Mouse (Mus musculus) hindbrain, embryonic 10.5 days (tissue): ENCODE results near the gene Sema5b. TPM values are rescaled to one million over a fixed set of nuclear protein-coding genes. Genes with fewer than 3 reads are reported as not detected.

ENCODE experiments used
- DNase-seq: peaks from one replicate; pipeline ENCODE4 v3.0.0-alpha.2; 2017; ENCODE audit warnings: low spot score
- H3K27ac ChIP-seq: fragments of 300-500 bp; sonication (generic); 2 replicates; pipeline ENCODE4 v1.5.1; 2016; ENCODE audit warnings: mild to moderate bottlenecking, moderate library complexity
- H3K27me3 ChIP-seq: fragments of 300-500 bp; sonication (generic); 2 replicates; pipeline ENCODE4 v1.6.1; 2016; ENCODE audit warnings: mild to moderate bottlenecking; ENCODE audit not compliant: poor library complexity, insufficient read depth, severe bottlenecking
- H3K36me3 ChIP-seq: fragments of 300-500 bp; sonication (generic); 2 replicates; pipeline ENCODE4 v1.6.1; 2016; ENCODE audit warnings: mild to moderate bottlenecking, moderate library complexity
- H3K4me1 ChIP-seq: fragments of 300-500 bp; sonication (generic); replicated peaks from 2 replicates; pipeline ENCODE4 v1.6.1; 2016; ENCODE audit warnings: mild to moderate bottlenecking
- H3K4me3 ChIP-seq: fragments of 300-500 bp; sonication (generic); 2 replicates; pipeline ENCODE4 v1.5.1; 2016; ENCODE audit warnings: mild to moderate bottlenecking, moderate library complexity
- H3K9me3 ChIP-seq: fragments of 300-500 bp; sonication (generic); 2 replicates; pipeline ENCODE4 v1.6.1; 2016; ENCODE audit warnings: mild to moderate bottlenecking, moderate library complexity
- WGBS: fragments of 180-500 bp; shearing (Covaris S2); methylation state at CpG from one replicate; pipeline ENCODE4 v1.1.7; 2016; 5-methylcytosine and 5-hydroxymethylcytosine counted together
- polyA plus RNA-seq: library from polyadenylated mRNA; unstranded; fragments of >200 nt; fragmentation: Nextera tagmentation; extraction: Ambion mirVana; gene quantifications from 2 replicates; pipeline ENCODE4 v1.2.1, GENCODE M21; 2016

The Sema5b gene
- polyA plus RNA-seq, 1 experiment from 2014 or later: 57.8 TPM

DNA sequence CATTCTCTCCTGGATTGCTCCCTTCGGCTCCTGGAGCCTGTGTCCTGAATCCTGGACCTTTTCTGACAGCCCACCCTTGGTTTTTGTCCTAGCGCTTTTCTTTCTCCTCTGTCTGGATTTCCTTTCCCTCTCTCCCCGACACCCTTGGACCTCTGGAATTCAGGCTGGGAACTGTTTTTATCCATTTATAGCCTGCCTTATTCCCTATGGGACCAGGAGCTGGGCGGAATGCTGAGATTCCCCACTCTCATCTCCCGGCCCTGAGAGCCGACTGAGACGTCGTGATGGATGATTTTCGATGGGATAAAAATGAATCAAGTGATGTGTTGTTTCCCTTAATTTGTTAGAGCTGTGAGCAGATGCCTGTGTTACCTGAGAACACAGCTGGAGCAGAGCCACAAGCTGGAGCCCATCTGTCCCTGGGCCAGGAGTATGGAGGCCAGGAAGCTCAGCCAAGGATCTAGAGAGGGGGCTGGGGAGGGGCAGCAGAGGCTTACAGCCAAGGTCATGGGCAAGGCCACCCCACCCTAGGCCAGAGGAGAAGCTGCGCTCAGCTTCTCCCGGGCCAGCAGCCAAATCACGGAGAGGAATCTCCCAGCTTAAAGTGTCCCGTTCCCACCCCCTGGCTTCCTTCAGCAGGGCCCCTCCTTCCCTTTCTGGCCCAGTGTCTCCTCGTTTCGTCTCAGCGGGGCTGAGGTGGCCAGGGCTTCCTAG, 89.7 kb downstream of the Sema5b start:
- no peak for DNase-seq
- Histone ChIP-seq H3K4me1 (peaks cover 20% of the 10 kb centered on the region), H3K4me3 (no peak overlapping the region), H3K9me3 (no peaks in the 10 kb centered on the region), H3K36me3 (peaks cover 96% of the 10 kb centered on the region), H3K27me3 (no peaks in the 10 kb centered on the region), H3K27ac (no peak overlapping the region)
- 85% methylated on average over 16 of the region's 16 CpGs for WGBS

GRCm38 (mm10) chr16:35633058-35633457, 92.1 kb downstream of the Sema5b start:
- Histone ChIP-seq H3K36me3 (peaks cover 98% of the 10 kb centered on the region), H3K27ac (no peak overlapping the region), H3K9me3 (no peaks in the 10 kb centered on the region), H3K4me3 (no peak overlapping the region), H3K27me3 (no peaks in the 10 kb centered on the region), H3K4me1 (peaks cover 12% of the 10 kb centered on the region)
- DNase-seq: no peak
- WGBS: 68% methylated on average over 2 of the region's 2 CpGs

DNA sequence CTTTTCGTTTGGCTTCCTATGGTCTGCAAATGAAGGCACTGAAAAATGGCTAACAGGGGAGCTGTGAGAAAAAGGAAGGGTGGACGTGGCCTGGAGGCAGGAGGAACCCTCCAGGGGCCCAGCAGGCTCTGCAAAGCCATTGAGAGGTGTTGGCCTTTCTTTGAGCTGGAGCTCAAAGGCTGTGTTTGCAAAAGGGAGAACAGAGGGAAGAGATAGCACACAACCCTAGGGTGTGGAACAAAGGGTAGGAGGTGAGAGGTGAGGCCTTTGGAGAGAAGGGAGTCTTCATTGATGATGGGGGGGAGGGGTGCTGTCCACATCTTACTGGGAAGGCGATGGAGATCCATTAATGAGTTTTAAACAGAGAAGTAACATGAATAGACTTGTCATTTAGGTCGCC, 94.0 kb downstream of the Sema5b start:
- Histone ChIP-seq H3K4me1 (peaks cover 12% of the 10 kb centered on the region), H3K27ac (0 out of 2 replicates have a peak overlapping the region, but pooled peaks have one; percentile 35), H3K4me3 (no peak overlapping the region), H3K36me3 (peaks cover 97% of the 10 kb centered on the region), H3K9me3 (no peaks in the 10 kb centered on the region), H3K27me3 (no peaks in the 10 kb centered on the region)
- no peak for DNase-seq
- 38% methylated on average over 4 of the region's 4 CpGs for WGBS

- 81% methylated on average over 3 of the region's 3 CpGs for WGBS
Observed at GRCm38 (mm10) chr16:35639505-35639904, 98.6 kb downstream of the Sema5b start.

DNA sequence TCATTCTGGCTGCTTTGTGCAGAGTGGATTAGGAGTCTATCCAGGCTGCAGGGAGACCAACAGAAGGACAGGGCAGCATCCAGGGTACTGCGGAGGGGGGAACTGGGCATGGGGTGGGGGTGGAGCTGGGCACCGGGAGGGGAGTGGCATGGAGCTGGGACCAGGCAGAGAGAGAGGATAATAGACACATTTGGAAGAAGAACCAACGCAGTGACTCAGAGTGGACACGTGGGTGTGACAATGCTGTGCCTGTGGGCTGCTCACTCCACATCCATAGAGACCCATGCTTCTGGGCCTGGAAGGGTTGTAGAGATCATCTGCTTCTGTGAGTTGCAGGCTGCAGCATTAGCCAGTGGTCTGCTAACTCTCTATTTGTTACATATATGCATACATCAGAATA, 107.9 kb downstream of the Sema5b start:
- WGBS: 88% methylated on average over 4 of the region's 4 CpGs
- Histone ChIP-seq H3K4me3 (no peak overlapping the region), H3K4me1 (no peaks in the 10 kb centered on the region), H3K36me3 (peaks cover 90% of the 10 kb centered on the region), H3K27me3 (no peaks in the 10 kb centered on the region), H3K27ac (no peak overlapping the region), H3K9me3 (no peaks in the 10 kb centered on the region)
- DNase-seq: no peak

More at GRCm38 (mm10) chr16:35639505-35639904, 98.6 kb downstream of the Sema5b start:
- Histone ChIP-seq H3K36me3 (peaks cover 71% of the 10 kb centered on the region), H3K4me3 (no peak overlapping the region), H3K27me3 (no peaks in the 10 kb centered on the region), H3K4me1 (peaks cover 8% of the 10 kb centered on the region), H3K27ac (no peak overlapping the region), H3K9me3 (no peaks in the 10 kb centered on the region)
- no peak for DNase-seq

DNA sequence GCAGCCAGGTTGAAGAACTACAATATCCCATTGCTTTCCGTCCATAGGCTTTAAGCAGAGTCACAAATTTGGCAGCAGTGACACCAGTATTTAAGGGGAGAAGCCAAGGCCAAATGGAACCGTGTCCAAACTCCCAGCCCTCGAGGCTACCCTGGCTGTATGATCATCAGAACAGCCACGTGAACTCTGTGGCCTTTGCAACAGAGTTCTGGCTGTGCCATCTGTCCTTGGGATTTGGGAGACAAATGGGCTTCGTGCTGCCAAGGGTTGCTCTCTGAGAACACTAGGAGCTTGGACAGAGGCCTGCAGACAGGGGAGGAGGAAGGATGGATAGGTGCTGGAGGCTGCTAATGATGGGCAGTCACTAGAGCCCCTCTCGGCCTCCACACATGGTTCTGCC, 111.3 kb downstream of the Sema5b start:
- Histone ChIP-seq H3K4me1 (no peaks in the 10 kb centered on the region), H3K36me3 (peaks cover 97% of the 10 kb centered on the region)

DNA sequence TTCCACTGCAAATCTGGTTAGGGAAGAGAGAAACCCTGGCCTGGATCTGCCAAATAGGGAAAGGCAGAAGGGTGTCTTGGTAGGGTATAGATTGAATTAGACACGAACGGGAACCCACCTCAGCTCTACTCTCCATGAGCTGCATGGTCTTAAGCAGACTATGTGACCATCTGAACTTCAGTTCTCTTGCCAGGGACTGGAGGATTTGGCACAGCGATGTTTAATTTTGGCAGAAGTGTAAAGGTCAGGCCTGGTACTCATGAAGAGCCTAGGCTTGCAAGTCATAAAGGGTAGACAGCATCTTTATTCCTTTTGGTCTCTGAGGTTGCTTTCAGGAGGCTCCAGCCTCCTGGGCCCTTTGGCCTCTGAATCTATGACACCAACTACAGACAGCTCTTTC, 111.8 kb downstream of the Sema5b start:
- 91% methylated on average over 3 of the region's 3 CpGs for WGBS
- peaks cover 97% of the 10 kb centered on the region for H3K36me3 ChIP-seq

More for the DNA sequence above, 111.3 kb downstream of the Sema5b start:
- WGBS: 73% methylated on average over 6 of the region's 6 CpGs
- H3K27me3 ChIP-seq: peaks cover 7% of the 10 kb centered on the region
- no peak overlapping the region for H3K27ac ChIP-seq
- no peak for DNase-seq
- H3K4me3 ChIP-seq: no peak overlapping the region
- no peaks in the 10 kb centered on the region for H3K9me3 ChIP-seq

DNA sequence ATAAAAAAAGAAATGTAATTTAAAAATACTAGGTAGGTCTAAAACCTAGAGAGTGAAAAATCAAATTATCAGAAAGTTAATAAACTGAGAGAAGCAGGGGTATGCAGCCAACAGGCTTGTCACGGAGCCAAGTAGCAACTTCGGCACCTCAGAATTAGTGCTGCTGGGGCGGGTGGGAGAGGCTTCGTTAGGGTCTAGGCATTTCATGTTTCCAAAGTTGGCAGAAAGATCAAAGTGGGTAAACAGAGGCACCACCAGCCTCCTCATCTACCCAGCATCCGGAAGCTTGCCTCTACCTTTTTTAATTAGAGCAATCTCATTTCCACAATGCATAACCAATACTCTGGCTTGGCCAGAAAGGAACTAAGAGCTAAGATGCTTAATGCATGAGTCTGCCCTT, 113.0 kb downstream of the Sema5b start:
- H3K27me3 ChIP-seq: peaks cover 25% of the 10 kb centered on the region
- no peak overlapping the region for H3K27ac ChIP-seq
- no peak for DNase-seq
- 98% methylated on average over 5 of the region's 5 CpGs for WGBS
- H3K4me3 ChIP-seq: no peak overlapping the region
- H3K36me3 ChIP-seq: peaks cover 97% of the 10 kb centered on the region
- H3K4me1 ChIP-seq: no peaks in the 10 kb centered on the region
- H3K9me3 ChIP-seq: no peaks in the 10 kb centered on the region

More for the DNA sequence above, 111.8 kb downstream of the Sema5b start:
- no peak for DNase-seq
- Histone ChIP-seq H3K4me1 (no peaks in the 10 kb centered on the region), H3K27me3 (peaks cover 12% of the 10 kb centered on the region), H3K9me3 (no peaks in the 10 kb centered on the region), H3K27ac (no peak overlapping the region), H3K4me3 (no peak overlapping the region)

- Histone ChIP-seq H3K4me1 (peaks cover 11% of the 10 kb centered on the region), H3K36me3 (peaks cover 99% of the 10 kb centered on the region), H3K27me3 (peaks cover 52% of the 10 kb centered on the region), H3K9me3 (no peaks in the 10 kb centered on the region), H3K4me3 (peak overlapping the region; percentile 41), H3K27ac (no peak overlapping the region)
- 25% methylated on average over 36 of the region's 36 CpGs for whole genome bisulfite sequencing
- DNase-seq: peak; percentile 18
Observed at GRCm38 (mm10) chr16:35660222-35660621, 119.3 kb downstream of the Sema5b start.

GRCm38 (mm10) chr16:35663831-35664414, 123.0 kb downstream of the Sema5b start:
- WGBS: 94% methylated on average over 9 of the region's 9 CpGs
- peaks cover 28% of the 10 kb centered on the region for H3K27me3 ChIP-seq
- H3K4me1 ChIP-seq: peaks cover 11% of the 10 kb centered on the region
- H3K27ac ChIP-seq: no peak overlapping the region
- H3K9me3 ChIP-seq: no peaks in the 10 kb centered on the region
- peaks cover 62% of the 10 kb centered on the region for H3K36me3 ChIP-seq
- no peak for DNase-seq
- no peak overlapping the region for H3K4me3 ChIP-seq

DNA sequence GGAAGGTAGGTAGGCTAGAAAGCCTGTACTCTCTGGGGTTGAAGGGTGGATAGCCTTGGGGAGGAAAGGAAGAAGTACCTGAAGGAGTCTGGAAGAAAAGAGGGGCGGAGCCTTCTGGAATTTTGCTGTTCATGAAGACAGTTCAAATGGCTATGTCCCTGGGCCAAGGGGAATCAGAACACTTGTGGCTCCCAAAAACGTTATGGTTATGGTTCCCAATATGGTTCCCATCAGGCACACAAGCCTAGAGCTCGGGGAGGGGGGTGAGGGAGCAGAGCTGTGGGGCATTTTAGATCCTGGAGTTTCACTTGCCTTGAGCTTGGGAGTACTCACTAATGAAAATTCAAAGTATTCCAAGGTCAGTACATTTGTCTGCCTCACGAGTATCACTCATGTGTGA, 123.9 kb downstream of the Sema5b start:
- no peaks in the 10 kb centered on the region for H3K9me3 ChIP-seq
- DNase-seq: no peak
- H3K27ac ChIP-seq: no peak overlapping the region
- H3K4me1 ChIP-seq: peaks cover 7% of the 10 kb centered on the region
- H3K27me3 ChIP-seq: peaks cover 19% of the 10 kb centered on the region
- no peak overlapping the region for H3K4me3 ChIP-seq
- 85% methylated on average over 4 of the region's 4 CpGs for WGBS
- peaks cover 52% of the 10 kb centered on the region for H3K36me3 ChIP-seq

DNA sequence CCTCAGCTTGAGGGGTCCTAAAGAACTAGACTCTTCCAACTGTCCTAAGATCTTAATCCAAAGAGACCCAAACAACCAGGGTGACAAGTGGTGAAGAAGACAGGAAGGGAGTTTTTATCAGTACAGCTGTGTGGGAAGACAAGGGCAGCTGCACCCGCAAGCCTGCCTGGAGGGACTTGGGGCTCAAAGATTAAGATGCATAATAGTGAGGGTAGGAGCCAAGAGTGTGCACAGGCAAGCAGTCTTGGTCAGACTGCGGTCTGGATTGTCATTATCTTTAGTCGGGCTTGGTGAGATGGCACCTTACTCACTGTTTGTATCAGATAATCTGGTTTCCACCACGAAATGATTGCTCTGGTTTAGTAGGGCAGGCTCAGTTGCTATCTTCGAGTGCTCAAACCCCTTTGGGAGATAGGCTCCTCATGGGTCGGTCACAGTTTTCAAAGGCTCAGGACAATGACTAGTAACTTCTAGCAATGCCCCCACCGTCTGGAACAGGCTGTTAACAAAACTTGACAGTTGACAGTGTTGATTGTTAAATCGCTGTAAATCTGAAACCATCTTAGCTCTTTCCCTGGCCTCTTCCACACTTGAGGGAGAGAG, 136.7 kb downstream of the Sema5b start:
- Histone ChIP-seq H3K27ac (no peak overlapping the region), H3K27me3 (no peaks in the 10 kb centered on the region), H3K4me3 (no peak overlapping the region), H3K36me3 (no peaks in the 10 kb centered on the region), H3K9me3 (no peaks in the 10 kb centered on the region), H3K4me1 (peaks cover 10% of the 10 kb centered on the region)
- no peak for DNase-seq
- 82% methylated on average over 8 of the region's 8 CpGs for WGBS

DNA sequence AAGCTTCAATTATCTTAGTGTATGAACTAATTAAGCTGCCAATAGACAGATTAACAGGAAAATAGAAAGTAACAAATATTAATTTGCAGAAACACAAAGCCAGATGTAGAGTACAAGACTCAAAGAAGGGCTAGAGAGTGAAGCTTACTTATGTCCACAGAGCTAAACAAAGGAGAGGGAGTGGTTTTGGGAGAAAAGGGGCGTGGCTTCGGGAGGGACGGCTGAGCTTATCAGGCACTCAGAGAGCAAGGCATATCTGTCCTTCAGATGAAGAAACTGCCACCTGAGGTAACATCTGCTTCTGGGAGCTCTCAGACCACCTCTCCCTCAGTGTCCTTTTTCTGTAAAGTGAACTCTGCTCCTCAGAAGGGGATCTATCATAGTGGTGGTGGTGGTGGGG, 137.5 kb downstream of the Sema5b start:
- no peak for DNase-seq
- Histone ChIP-seq H3K27ac (no peak overlapping the region), H3K4me1 (peaks cover 10% of the 10 kb centered on the region), H3K36me3 (no peaks in the 10 kb centered on the region), H3K27me3 (no peaks in the 10 kb centered on the region), H3K4me3 (no peak overlapping the region), H3K9me3 (no peaks in the 10 kb centered on the region)
- 46% methylated on average over 3 of the region's 3 CpGs for WGBS
